Mouse (Mus musculus) C2C12 (cell line): Measurements from ENCODE around the gene Dcn. TPM values are rescaled to one million over a fixed set of nuclear protein-coding genes. Genes with fewer than 3 reads are reported as not detected.

Experiments
- H3K27me3 ChIP-seq: one replicate; pipeline ENCODE4 v1.6.1; 2011; ENCODE audit not compliant: control insufficient read depth, insufficient read depth, insufficient read length
- H3K36me3 ChIP-seq: one replicate; pipeline ENCODE4 v1.6.1; 2011; ENCODE audit not compliant: control insufficient read depth, insufficient read depth
- H3K4me3 ChIP-seq: one replicate; pipeline ENCODE4 v1.5.1; 2011; ENCODE audit warnings: mild to moderate bottlenecking, control low read depth; ENCODE audit not compliant: poor library complexity, insufficient read depth, severe bottlenecking
- H3K79me2 ChIP-seq: one replicate; pipeline ENCODE4 v1.6.1; 2011; ENCODE audit not compliant: control insufficient read depth, insufficient read depth
- H3K79me3 ChIP-seq: one replicate; pipeline ENCODE4 v1.6.1; 2011; ENCODE audit warnings: low read depth, control low read depth
- H3ac ChIP-seq: one replicate; pipeline ENCODE3; 2011; ENCODE audit warnings: low read depth; ENCODE audit not compliant: control insufficient read depth, insufficient read length
- CEBPB ChIP-seq: IDR thresholded peaks from one replicate; pipeline ENCODE4 v1.6.1; 2011; ENCODE audit warnings: low read depth, mild to moderate bottlenecking, control low read depth, moderate library complexity
- CTCF ChIP-seq: IDR thresholded peaks from one replicate; pipeline ENCODE4 v1.5.1; 2011; ENCODE audit not compliant: control insufficient read depth, insufficient read depth, insufficient read length
- FOSL1 ChIP-seq: IDR thresholded peaks from one replicate; pipeline ENCODE4 v1.8.0; 2011; ENCODE audit warnings: mild to moderate bottlenecking, low read length; ENCODE audit not compliant: poor library complexity, insufficient read depth, severe bottlenecking
- MAX ChIP-seq: IDR thresholded peaks from one replicate; pipeline ENCODE4 v1.6.1; 2011; ENCODE audit warnings: mild to moderate bottlenecking, control low read depth
- MYOD1 ChIP-seq: IDR thresholded peaks from one replicate; pipeline ENCODE4 v1.6.1; 2011; ENCODE audit warnings: low read depth; ENCODE audit not compliant: control insufficient read depth, insufficient read length
- MYOG ChIP-seq: IDR thresholded peaks from one replicate; pipeline ENCODE4 v1.6.1; 2011; ENCODE audit not compliant: control insufficient read depth, insufficient read length; ENCODE audit errors: extremely low read depth
- USF1 ChIP-seq: IDR thresholded peaks from one replicate; pipeline ENCODE4 v1.6.1; 2011; ENCODE audit warnings: low read depth, mild to moderate bottlenecking, control low read depth, moderate library complexity
- polyA plus RNA-seq: library from polyadenylated mRNA; unstranded; fragments of >200 nt; fragmentation: generic; extraction: Trizol; gene quantifications from one replicate; pipeline ENCODE4 v1.2.1, GENCODE M21; 2012; ENCODE audit warnings: missing spikeins

Gene Dcn
- polyA plus RNA-seq, 1 experiment: 0.07 TPM

- Histone ChIP-seq H3K4me3 (no peak overlapping the region), H3K27me3 (no peaks in the 10 kb centered on the region), H3K79me2 (no peaks in the 10 kb centered on the region), H3K36me3 (no peaks in the 10 kb centered on the region), H3K79me3 (no peaks in the 10 kb centered on the region), H3ac (no peak overlapping the region)
- TF ChIP-seq FOSL1: no peak
- TF ChIP-seq MAX: no peak
- TF ChIP-seq MYOD1: no peak
Measured at GRCm38 (mm10) chr10:97497646-97498045, 18.2 kb downstream of the Dcn start.

- Histone ChIP-seq H3K36me3 (no peaks in the 10 kb centered on the region), H3K79me2 (no peaks in the 10 kb centered on the region), H3K79me3 (no peaks in the 10 kb centered on the region), H3K27me3 (no peaks in the 10 kb centered on the region), H3ac (no peak overlapping the region), H3K4me3 (no peak overlapping the region)
- no peak for TF ChIP-seq CTCF
- no peak for TF ChIP-seq MYOD1
- TF ChIP-seq USF1: no peak
- no peak for TF ChIP-seq CEBPB
- no peak for TF ChIP-seq FOSL1
- no peak for TF ChIP-seq MYOG
Measured at GRCm38 (mm10) chr10:97523366-97523765, 44.0 kb downstream of the Dcn start.

- Histone ChIP-seq H3K36me3 (no peaks in the 10 kb centered on the region), H3K27me3 (no peaks in the 10 kb centered on the region), H3K79me2 (no peaks in the 10 kb centered on the region), H3K79me3 (no peaks in the 10 kb centered on the region), H3ac (no peak overlapping the region), H3K4me3 (no peak overlapping the region)
- TF ChIP-seq MAX (no peak), USF1 (no peak), CTCF (no peak), CEBPB (no peak), MYOD1 (no peak), MYOG (no peak)
Measured at GRCm38 (mm10) chr10:97535697-97536096, 56.3 kb downstream of the Dcn start.

- Histone ChIP-seq H3K4me3 (no peak overlapping the region), H3K79me3 (no peaks in the 10 kb centered on the region), H3ac (no peak overlapping the region), H3K79me2 (no peaks in the 10 kb centered on the region), H3K27me3 (no peaks in the 10 kb centered on the region), H3K36me3 (no peaks in the 10 kb centered on the region)
- peak; percentile 89 for TF ChIP-seq CEBPB
- TF ChIP-seq MYOD1: no peak
- no peak for TF ChIP-seq USF1
- TF ChIP-seq MAX: no peak
Measured at GRCm38 (mm10) chr10:97536921-97537320, 57.5 kb downstream of the Dcn start.

- H3K4me3 ChIP-seq: no peak overlapping the region
- no peaks in the 10 kb centered on the region for H3K79me2 ChIP-seq
- H3ac ChIP-seq: no peak overlapping the region
- no peak for TF ChIP-seq FOSL1
- TF ChIP-seq USF1: no peak
- TF ChIP-seq CTCF: no peak
- no peak for TF ChIP-seq MYOG
- no peak for TF ChIP-seq MAX
- no peak for TF ChIP-seq CEBPB
- no peak for TF ChIP-seq MYOD1
- H3K36me3 ChIP-seq: no peaks in the 10 kb centered on the region
- no peaks in the 10 kb centered on the region for H3K79me3 ChIP-seq
- no peaks in the 10 kb centered on the region for H3K27me3 ChIP-seq
Measured at GRCm38 (mm10) chr10:97538202-97538601, 58.8 kb downstream of the Dcn start.

GRCm38 (mm10) chr10:97547740-97548139 is 68.3 kb downstream of the Dcn start:
- Histone ChIP-seq H3K4me3 (no peak overlapping the region), H3K36me3 (no peaks in the 10 kb centered on the region), H3ac (no peak overlapping the region), H3K27me3 (no peaks in the 10 kb centered on the region), H3K79me3 (no peaks in the 10 kb centered on the region), H3K79me2 (no peaks in the 10 kb centered on the region)
- TF ChIP-seq USF1: no peak
- no peak for TF ChIP-seq MYOD1
- no peak for TF ChIP-seq CEBPB
- no peak for TF ChIP-seq MAX
- no peak for TF ChIP-seq MYOG
- TF ChIP-seq FOSL1: no peak
- TF ChIP-seq CTCF: no peak
